Comparison of ENCODE assay signal across 17 mouse cellular contexts in genomic region chr14:121304523-121304922, GRCm38 (mm10).
A peak's percentile ranks its signal among the peaks of the same experiment; 100 is the strongest.
DNase-seq lines count a peak whose midpoint lies in the region; ATAC-seq and TF ChIP-seq lines count a peak whose summit lies in the region.
"Had no signal": no experiment of that assay in that cellular context is flagged by ENCODE, and none has a peak within 500 bp of the region (broad histone marks: within the 10 kb centered on the region; RNA-seq: fewer than 3 reads in every experiment).

No protein-coding gene starts in this region.

- peaks cover 9% of the 10 kb centered on the region; the same call in 1 of the 2 replicates for H3K4me1 ChIP-seq in forebrain, embryonic 15.5 days
- peaks cover 10% of the 10 kb centered on the region for H3K4me1 ChIP-seq in forebrain, embryonic 10.5 days
- H3K4me1 ChIP-seq in liver, embryonic 16.5 days (ENCODE audit: control insufficient read depth, low read depth, low read length), result peaks cover 4% of the 10 kb centered on the region
- no peaks in the 10 kb centered on the region; the same call in none of the 2 replicates for H3K4me1 ChIP-seq in liver, postnatal 0 days (ENCODE audit: insufficient read depth)
- peaks cover 17% of the 10 kb centered on the region; the same call in 1 of the 2 replicates for H3K4me1 ChIP-seq in stomach, embryonic 15.5 days
- H3K4me1 ChIP-seq in stomach, postnatal 0 days (replicated peaks; ENCODE audit: control insufficient read depth, insufficient read depth), result no peaks in the 10 kb centered on the region; the same call in none of the 2 replicates
- H3K4me1 ChIP-seq: midbrain, embryonic 12.5 days had no signal

- H3K27me3 ChIP-seq in forebrain, embryonic 15.5 days, result no peaks in the 10 kb centered on the region
- H3K27me3 ChIP-seq in forebrain, embryonic 10.5 days (ENCODE audit: poor library complexity, severe bottlenecking), result no peaks in the 10 kb centered on the region
- H3K27me3 ChIP-seq in liver, embryonic 16.5 days (ENCODE audit: control insufficient read depth, insufficient read depth, low read depth, low read length), result no peaks in the 10 kb centered on the region
- no peaks in the 10 kb centered on the region for H3K27me3 ChIP-seq in liver, postnatal 0 days (ENCODE audit: insufficient read depth, low read length)
- no peaks in the 10 kb centered on the region for H3K27me3 ChIP-seq in stomach, embryonic 15.5 days (replicated peaks)
- no peaks in the 10 kb centered on the region for H3K27me3 ChIP-seq in stomach, postnatal 0 days (ENCODE audit: control insufficient read depth, insufficient read depth, low read length)
- H3K27me3 ChIP-seq: heart, embryonic 13.5 days; limb, embryonic 13.5 days; midbrain, embryonic 12.5 days had no signal

- no peak overlapping the region for H3K4me2 ChIP-seq in forebrain, embryonic 15.5 days (replicated peaks)
- no peak overlapping the region for H3K4me2 ChIP-seq in liver, embryonic 16.5 days (ENCODE audit: low read depth, low read length)
- no peak overlapping the region for H3K4me2 ChIP-seq in liver, postnatal 0 days (ENCODE audit: low read depth, low read length)
- H3K4me2 ChIP-seq in stomach, embryonic 15.5 days, result no peak overlapping the region
- H3K4me2 ChIP-seq in stomach, postnatal 0 days (replicated peaks; ENCODE audit: low read depth), result no peak overlapping the region
- H3K4me2 ChIP-seq: heart, embryonic 13.5 days; limb, embryonic 13.5 days; midbrain, embryonic 12.5 days had no signal

- TF ChIP-seq EP300 in liver, postnatal 0 days (IDR thresholded peaks at IDR 0.05; ENCODE audit: low read depth), result no peak
- no peak for TF ChIP-seq EP300 in stomach, postnatal 0 days (optimal IDR thresholded peaks at IDR 0.05)

- 55% methylated on average over 7 of the region's 7 CpGs for WGBS in forebrain, embryonic 15.5 days
- WGBS in forebrain, embryonic 10.5 days, result 67% methylated on average over 7 of the region's 7 CpGs
- WGBS in liver, embryonic 16.5 days (ENCODE audit: insufficient replicate concordance), result 66% methylated on average over 7 of the region's 7 CpGs
- WGBS in liver, postnatal 0 days (ENCODE audit: insufficient replicate concordance), result 64% methylated on average over 7 of the region's 7 CpGs
- 54% methylated on average over 7 of the region's 7 CpGs for WGBS in stomach, embryonic 15.5 days
- WGBS in stomach, postnatal 0 days, result 46% methylated on average over 7 of the region's 7 CpGs

- intact Hi-C loops in left cerebral cortex, postnatal 25 days (cut with DNase I), result no loop called here

- no peak for TF ChIP-seq CTCF in liver, postnatal 0 days (IDR thresholded peaks at IDR 0.05; ENCODE audit: low read depth)
- TF ChIP-seq CTCF in stomach, postnatal 0 days (IDR thresholded peaks at IDR 0.05; ENCODE audit: low read depth), result no peak

- H3K9me3 ChIP-seq in forebrain, embryonic 15.5 days, result no peaks in the 10 kb centered on the region
- no peaks in the 10 kb centered on the region for H3K9me3 ChIP-seq in forebrain, embryonic 10.5 days
- H3K9me3 ChIP-seq in liver, embryonic 16.5 days (replicated peaks; ENCODE audit: control insufficient read depth, low read length), result no peaks in the 10 kb centered on the region
- H3K9me3 ChIP-seq in liver, postnatal 0 days (ENCODE audit: low read length), result no peaks in the 10 kb centered on the region
- H3K9me3 ChIP-seq in stomach, embryonic 15.5 days, result no peaks in the 10 kb centered on the region
- no peaks in the 10 kb centered on the region for H3K9me3 ChIP-seq in stomach, postnatal 0 days (ENCODE audit: control insufficient read depth, low read length)
- H3K9me3 ChIP-seq: heart, embryonic 13.5 days; hindbrain, embryonic 10.5 days; limb, embryonic 13.5 days; midbrain, embryonic 12.5 days had no signal

- H3K27ac ChIP-seq in forebrain, embryonic 15.5 days (replicated peaks), result no peak overlapping the region
- no peak overlapping the region for H3K27ac ChIP-seq in forebrain, embryonic 10.5 days
- H3K27ac ChIP-seq in liver, embryonic 16.5 days (ENCODE audit: low read length), result no peak overlapping the region
- no peak overlapping the region for H3K27ac ChIP-seq in liver, postnatal 0 days (ENCODE audit: low read depth)
- no peak overlapping the region for H3K27ac ChIP-seq in stomach, embryonic 15.5 days
- H3K27ac ChIP-seq in stomach, postnatal 0 days (replicated peaks), result no peak overlapping the region
- H3K27ac ChIP-seq: heart, embryonic 13.5 days; hindbrain, embryonic 10.5 days; left cerebral cortex, adult 2 months; limb, embryonic 13.5 days; midbrain, embryonic 12.5 days had no signal

- no peak overlapping the region for H3K9ac ChIP-seq in forebrain, embryonic 15.5 days (replicated peaks)
- no peak overlapping the region for H3K9ac ChIP-seq in liver, embryonic 16.5 days (ENCODE audit: low read depth, low read length)
- no peak overlapping the region for H3K9ac ChIP-seq in liver, postnatal 0 days (replicated peaks)
- no peak overlapping the region for H3K9ac ChIP-seq in stomach, embryonic 15.5 days
- H3K9ac ChIP-seq in stomach, postnatal 0 days (ENCODE audit: low read length), result no peak overlapping the region
- H3K9ac ChIP-seq: heart, embryonic 13.5 days; limb, embryonic 13.5 days; midbrain, embryonic 12.5 days had no signal

- peak; percentile 57; the same call in 1 of the 2 replicates for ATAC-seq in forebrain, embryonic 15.5 days (replicated peaks)
- peak; percentile 30; the same call in 1 of the 2 replicates for ATAC-seq in liver, embryonic 16.5 days (ENCODE audit: low read depth)
- no peak for ATAC-seq in liver, postnatal 0 days
- 0 out of 2 replicates have a peak, but pooled peaks have one; percentile 34 for ATAC-seq in stomach, embryonic 15.5 days (ENCODE audit: insufficient read depth, low FRiP score, low read depth)
- no peak for ATAC-seq in stomach, postnatal 0 days (ENCODE audit: low FRiP score, low TSS enrichment)

- H3K4me3 ChIP-seq in forebrain, embryonic 15.5 days, result no peak overlapping the region
- H3K4me3 ChIP-seq in forebrain, embryonic 10.5 days, result no peak overlapping the region
- H3K4me3 ChIP-seq in liver, embryonic 16.5 days (ENCODE audit: low read depth, low read length), result no peak overlapping the region
- no peak overlapping the region for H3K4me3 ChIP-seq in liver, postnatal 0 days (ENCODE audit: low read depth, low read length)
- H3K4me3 ChIP-seq in stomach, embryonic 15.5 days (replicated peaks), result no peak overlapping the region
- H3K4me3 ChIP-seq in stomach, postnatal 0 days (ENCODE audit: low read depth, low read length), result no peak overlapping the region
- H3K4me3 ChIP-seq: heart, embryonic 13.5 days; hindbrain, embryonic 10.5 days; left cerebral cortex, adult 2 months; limb, embryonic 13.5 days; midbrain, embryonic 12.5 days had no signal

- DNase-seq in forebrain, embryonic 10.5 days (ENCODE audit: extremely low spot score, low spot score), result no peak
- no peak for DNase-seq in liver, postnatal 0 days
- DNase-seq in stomach, postnatal 0 days (ENCODE audit: low spot score), result no peak
- DNase-seq in spleen, postnatal 4 days (ENCODE audit: low spot score in 2 of 2), result no peak
- no peak for DNase-seq in left cerebral cortex, postnatal 25 days (ENCODE audit: low spot score in 2 of 2)
- DNase-seq: adrenal gland, adult 2 months; kidney, postnatal 14 days; lung, adult 18-20 months; lung, postnatal 36 days had no signal

- peaks cover 4% of the 10 kb centered on the region; the same call in 1 of the 2 replicates for H3K36me3 ChIP-seq in forebrain, embryonic 15.5 days
- H3K36me3 ChIP-seq in forebrain, embryonic 10.5 days (replicated peaks), result peaks cover 40% of the 10 kb centered on the region
- peaks cover 9% of the 10 kb centered on the region for H3K36me3 ChIP-seq in liver, embryonic 16.5 days (ENCODE audit: control insufficient read depth, insufficient read depth)
- peaks cover 40% of the 10 kb centered on the region for H3K36me3 ChIP-seq in liver, postnatal 0 days (replicated peaks; ENCODE audit: insufficient read depth, low read length)
- peaks cover 13% of the 10 kb centered on the region; the same call in 1 of the 2 replicates for H3K36me3 ChIP-seq in stomach, embryonic 15.5 days
- H3K36me3 ChIP-seq in stomach, postnatal 0 days (ENCODE audit: control insufficient read depth, insufficient read depth, low read length), result peaks cover 9% of the 10 kb centered on the region; the same call in 1 of the 2 replicates

Comparison
In these comparisons a context has a peak if more than half of its experiments do, and no peak if none do; other contexts are left out.
1. ATAC-seq: peak in forebrain, embryonic 15.5 days (single experiment), liver, embryonic 16.5 days (single experiment) and stomach, embryonic 15.5 days (single experiment); none in liver, postnatal 0 days (single experiment) and stomach, postnatal 0 days (single experiment).